Mouse (Mus musculus): ENCODE results near the gene Pmm1.
A peak's percentile ranks its signal among the peaks of the same experiment; 100 is the strongest.
"Not testable (repeated sequence)": the region's sequence is repeated elsewhere in the genome, so short reads cannot be mapped to it uniquely, and the experiment has no call there.

Pmm1 gene

DNA sequence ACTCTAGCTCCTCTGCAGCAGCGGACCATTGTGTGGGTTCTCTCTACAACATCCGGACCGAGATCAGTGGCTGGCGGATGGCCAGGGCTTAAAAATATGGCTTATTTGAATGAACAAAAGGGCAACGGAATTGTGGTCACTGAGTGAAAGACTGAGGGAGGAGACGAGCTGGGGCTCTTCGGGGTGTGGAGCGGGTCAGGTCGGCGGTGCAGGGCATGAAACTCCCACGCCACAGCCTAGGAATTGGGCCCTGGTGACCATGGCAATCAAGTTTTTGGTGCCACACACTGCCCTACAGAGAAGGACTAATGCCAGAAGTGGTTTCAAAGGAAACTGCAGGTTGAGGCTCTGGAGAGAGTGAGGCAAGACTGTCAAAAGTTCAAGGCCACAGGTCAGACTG, 32.5 kb downstream of the Pmm1 start:
- DNase-seq (ENCODE audit: low read depth, low spot score), result no peak

DNA sequence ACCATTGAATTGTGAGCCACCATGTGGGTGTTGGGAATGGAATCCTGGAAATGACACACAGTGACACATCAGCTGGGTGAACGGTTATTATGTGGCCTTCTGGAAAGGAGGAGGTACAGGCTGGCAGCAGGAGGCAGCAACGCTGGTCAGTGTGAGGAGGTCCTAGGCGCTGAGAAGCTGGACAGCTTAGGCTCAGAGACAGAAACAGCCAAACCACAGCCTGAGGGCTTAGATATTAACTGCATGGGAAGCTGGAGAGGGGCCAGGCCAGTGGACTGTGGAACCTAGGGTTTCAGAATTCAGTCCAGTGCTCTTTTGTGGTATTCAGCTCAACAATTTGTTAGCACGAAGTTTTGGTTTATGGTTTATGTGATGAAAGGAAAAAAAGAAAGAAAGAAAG, 33.0 kb downstream of the Pmm1 start:
- DNase-seq (ENCODE audit: low read depth, low spot score), result no peak

DNA sequence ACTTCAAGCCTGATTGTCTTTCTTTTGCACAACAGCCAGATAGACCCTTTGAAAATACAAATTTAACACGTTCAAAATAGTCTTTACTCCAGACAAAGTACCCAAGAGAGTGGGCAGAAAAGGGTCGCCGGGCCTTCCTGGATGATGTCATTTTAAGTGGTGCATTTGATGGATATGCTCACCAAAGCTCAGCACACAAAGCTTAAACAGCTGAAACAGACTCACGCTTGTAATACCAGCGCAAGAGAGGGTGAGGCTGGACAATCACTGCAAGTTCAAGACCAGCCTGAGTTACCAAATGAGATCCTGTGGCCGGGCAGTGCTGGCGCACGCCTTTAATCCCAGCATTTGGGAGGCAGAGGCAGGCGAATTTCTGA, 34.3 kb downstream of the Pmm1 start:
- no peak for DNase-seq (ENCODE audit: low read depth, low spot score)

DNA sequence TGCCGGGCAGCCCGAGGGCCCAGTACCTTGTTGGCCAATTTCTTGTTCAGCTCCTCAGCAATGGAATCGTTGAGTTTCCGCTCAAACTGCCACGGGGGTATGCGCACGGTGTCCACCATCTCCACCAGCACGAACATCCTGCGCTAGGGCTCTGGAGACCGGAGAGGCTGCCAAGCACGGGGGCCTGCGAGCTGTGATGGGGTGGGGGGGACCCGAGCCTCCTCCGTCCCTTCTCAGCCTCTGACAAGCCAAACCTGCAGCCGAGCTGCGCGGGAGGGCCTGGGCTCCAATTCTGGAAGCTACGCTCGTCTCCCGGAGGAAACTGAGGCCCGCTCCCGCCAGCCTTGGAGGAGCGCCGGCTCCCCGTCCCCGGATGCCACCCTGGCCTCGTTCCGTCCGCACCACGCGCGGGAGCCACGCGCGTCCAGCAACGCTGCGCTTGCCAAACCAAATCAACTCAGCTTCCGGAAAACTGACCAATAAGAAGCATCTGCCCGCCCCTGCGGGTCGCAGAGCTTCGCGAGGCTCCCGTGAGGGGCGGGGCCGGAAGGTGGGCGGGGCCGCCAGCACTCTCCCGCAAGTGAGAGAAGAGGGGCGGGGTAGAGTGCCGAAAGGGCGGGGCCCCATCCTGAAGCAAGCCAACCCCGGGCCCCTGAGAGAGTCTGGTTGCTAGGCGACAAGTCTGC, 34.8 kb downstream of the Pmm1 start, which contains the start of gene Polr3h:
TSS of gene Polr3h (minus strand) at position 481 of the 686 bp plus-strand sequence.
- peak; percentile 98 for DNase-seq (ENCODE audit: low read depth, low spot score)

DNA sequence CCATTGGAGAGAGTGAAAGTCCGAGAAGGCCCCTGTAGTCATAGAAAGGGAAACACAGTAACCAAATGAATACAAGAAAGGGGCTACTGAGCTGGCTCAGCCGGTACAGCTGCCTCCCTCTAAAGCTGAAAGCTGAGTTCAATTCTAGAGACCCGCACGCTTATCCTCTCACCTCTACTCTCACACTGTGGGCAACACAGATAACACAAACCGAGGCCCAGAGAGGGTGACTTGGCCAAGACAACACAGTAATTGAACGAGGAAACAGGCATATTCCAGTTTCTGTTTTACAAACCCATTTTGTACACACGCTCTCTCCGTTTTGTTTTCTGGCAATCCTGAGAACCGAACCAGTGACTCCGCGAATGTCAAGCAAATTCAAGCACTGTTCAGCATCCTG, 35.8 kb downstream of the Pmm1 start:
- DNase-seq (ENCODE audit: low read depth, low spot score), result no peak

DNA sequence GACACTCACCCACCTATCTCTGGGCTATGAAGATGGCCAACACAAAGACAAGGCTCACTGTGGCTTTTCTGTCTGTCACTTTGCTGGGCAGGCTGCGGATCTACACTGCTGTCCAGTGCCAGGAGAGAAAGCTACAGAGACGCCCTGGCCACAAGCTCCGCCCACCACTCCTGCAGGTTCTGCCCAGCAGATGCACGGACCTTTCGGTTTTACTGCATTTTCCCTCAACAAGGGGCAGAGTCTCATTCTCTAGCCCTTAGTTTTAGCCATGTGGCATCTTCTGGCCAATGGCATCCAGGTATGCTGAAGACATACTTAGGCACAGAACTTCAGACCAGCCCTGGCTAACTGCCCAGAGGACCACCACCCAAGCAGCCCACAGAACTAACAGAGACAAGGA, 39.5 kb downstream of the Pmm1 start:
- no peak for DNase-seq (ENCODE audit: low read depth, low spot score)

DNA sequence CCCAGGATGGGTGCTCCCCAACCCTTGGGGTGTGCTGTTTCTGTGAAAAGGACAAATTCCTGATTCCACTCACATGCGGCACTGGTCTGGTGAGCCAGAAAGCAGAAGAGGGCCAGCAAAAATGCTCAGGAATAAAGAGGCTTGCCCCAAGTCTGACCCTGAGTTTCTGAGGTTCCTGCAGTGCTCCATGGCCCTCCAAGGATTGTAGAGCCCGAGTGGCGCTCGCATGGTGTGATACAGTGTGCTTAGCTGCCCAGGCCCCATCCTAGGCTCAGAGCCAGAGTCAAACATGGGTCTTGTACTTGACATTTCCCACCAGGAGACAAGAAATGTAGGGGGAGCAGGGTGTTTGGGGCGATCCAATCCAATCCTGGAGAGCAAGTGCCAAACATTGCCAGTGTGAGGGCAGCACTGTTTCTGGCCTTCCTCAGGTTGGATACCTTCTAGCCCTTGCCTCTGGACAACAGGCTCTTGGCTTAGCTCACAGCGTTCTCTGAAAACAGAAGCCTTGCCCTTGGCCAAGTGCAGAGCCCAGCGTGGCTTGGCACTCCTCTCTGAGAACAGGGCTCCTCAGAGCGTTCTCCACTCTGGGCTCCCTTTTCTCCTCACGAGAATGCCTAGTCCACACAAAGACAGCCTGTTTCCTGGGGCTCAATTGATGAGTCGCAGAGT, 40.0 kb downstream of the Pmm1 start:
- DNase-seq (ENCODE audit: low read depth, low spot score), result no peak

DNA sequence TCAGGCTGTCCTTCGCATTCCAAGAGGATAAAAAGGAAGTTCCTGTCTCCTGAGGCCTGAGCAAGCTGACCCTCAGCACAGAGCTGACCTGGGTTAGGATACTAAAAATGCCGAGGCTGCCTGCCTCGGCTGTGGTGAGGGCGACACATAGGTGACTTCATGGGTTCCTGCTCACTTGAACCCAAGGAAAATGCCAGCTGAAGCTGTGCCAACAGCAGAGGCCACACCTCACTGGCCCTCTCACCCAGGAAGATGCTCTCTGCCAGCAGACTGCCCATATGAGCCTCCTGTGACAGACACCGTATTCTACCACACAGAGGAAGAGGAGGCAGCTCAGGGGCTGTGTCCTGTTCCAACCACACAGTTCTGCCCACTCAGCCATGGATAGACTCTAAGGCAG, 41.7 kb downstream of the Pmm1 start:
- no peak for DNase-seq (ENCODE audit: low read depth, low spot score)

DNA sequence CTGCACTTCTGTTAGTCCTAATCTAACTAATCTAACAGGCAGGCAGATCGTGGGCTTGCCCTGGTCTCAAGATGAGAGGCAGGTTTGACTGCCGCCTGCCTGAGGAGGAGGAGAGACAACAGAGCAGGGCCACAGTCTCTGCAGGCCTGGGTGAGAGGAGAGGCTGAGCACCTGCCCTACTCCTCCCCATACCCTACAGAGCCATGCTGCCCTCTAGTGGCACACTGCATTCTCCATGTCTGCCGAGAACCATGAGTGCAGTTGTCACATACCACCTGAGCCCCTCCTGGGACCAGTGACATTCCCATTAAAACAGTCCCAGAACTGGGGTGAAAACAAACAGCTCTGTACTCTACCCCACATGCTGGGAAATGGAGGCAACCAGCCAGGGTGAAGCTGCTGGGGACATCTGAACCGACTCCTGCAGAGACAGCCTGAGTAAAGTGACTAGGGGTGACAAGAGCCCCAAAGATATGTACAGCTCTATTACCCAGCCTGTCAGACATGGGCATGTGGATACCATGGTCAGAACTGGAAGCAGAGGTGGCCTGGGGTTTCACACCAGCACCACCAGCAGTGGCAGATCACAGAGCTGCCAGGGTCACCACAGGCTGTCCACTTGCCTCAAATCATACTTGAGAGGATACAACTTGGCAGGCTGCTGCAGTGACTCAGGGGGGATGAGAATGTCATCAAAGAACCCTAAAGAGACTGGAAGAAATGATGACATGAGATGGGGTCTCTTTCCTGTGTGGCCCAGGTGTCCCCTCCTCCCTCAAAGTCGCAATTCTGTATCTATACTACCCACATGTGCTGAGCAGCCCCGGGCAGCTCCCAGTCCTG, 42.9 kb downstream of the Pmm1 start:
- peak; percentile 79 for DNase-seq (ENCODE audit: low read depth, low spot score)

DNA sequence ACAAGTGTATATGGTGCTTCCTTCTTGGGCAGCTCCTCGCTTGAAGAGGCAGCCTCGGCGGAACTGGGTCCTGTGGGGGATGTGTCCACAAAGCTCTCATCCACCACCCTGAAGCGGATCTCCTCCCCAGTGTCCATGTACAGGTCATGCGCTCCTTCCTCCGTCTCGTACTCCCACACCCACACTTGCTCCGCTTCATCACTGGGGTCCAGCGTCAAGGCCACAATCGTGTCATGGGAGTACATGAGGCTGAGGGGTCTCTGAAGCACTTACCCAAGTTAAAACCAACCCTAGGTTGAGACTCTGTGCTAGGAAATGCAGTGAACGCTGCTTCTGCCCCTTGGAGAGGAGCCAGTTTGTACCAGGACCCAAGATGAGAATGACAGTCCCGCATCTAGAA, 43.5 kb downstream of the Pmm1 start:
- DNase-seq (ENCODE audit: low read depth, low spot score), result no peak

DNA sequence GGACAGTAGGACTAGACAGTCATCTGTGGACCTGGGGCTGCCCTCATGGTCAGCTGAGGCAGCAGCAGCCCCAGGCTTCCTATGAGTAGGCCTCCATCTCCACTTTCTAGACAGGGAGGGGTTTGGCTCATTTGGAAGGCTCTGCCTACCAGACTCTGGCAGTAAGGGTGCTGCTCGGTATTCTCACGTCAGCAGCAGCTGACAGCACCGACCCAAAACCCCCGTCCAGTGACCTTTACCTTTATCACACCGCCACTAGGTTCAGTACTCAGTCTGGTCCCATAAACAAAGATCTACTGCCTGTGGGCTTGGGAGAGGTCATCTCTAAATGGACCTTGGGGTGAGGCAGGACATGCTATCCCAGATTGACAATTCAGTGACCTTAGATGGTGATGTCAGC, 45.1 kb downstream of the Pmm1 start:
- no peak for DNase-seq (ENCODE audit: low read depth, low spot score)

DNA sequence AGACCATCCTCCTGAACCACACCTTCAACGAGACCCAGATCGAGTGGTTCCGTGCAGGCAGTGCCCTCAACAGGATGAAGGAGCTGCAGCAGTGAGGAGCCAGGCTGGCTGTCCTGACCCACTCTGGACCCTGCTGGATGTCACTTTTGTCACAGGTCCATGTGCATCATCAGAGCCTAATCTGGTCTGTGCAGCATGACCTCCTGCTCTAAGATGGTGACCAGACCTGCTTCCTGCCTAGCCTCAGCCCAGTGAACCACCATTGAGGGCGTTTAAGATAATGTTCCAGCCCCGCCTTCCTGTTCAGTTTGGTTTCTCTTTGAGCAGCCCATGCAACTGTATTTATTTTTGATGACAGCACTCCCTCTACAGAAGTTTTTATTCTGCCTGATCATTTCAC, 46.1 kb downstream of the Pmm1 start:
- DNase-seq (ENCODE audit: low read depth, low spot score), result no peak

DNA sequence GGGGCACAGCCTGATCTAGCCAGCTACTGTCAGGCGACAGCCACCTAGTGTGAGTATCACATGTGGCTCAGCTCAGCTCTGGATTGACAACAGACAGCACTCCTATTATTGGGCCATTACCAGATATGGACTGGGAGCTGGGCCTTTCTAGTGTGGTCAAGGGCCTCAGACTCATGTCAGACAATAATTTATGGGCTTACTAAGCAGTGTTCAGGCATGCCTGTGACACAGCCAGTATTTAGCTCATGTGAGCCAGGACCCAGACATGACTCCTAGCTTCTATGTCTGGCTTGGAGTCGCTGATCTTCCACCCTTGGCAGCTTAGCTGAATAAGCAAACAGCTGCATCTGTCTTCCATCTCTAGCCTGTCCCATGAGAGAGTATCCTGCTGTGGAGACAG, 48.2 kb downstream of the Pmm1 start:
- no peak for DNase-seq (ENCODE audit: low read depth, low spot score)

DNA sequence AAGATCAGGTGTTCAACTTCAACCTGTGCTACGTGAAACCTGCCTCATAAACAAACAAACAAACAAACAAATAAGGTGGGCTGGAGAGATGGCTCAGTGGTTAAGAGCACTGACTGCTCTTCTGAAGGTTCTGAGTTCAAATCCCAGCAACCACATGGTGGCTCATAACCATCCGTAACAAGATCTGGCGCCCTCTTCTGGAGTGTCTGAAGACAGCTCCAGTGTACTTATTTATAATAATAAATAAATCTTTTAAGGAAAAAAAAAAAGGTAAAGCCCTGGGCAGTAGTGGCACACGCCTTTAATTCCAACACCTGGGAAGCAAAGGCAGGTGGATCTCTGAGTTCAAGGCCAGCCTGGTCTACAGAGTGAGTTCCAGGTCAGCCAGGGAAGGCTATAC, 52.0 kb downstream of the Pmm1 start:
- not testable (repeated sequence) for DNase-seq (ENCODE audit: low read depth, low spot score)

DNA sequence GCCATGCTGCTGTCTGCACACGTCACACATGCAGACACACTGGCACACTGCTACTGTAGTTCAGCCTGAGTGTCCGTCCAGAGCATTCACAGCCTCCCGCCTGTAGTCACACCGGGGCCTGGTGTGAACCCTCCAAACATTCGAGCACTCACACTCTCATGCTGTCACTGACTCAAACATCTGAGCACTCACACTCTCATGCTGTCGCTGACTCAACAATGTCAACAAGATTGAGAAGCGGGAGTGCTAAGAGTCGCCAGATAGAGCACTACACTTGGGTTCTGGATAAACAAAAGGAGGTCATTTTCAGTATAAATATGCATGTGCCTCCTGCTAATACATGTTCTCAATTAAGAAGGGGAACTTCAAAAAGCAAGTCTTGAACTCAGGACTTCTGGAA, 52.8 kb downstream of the Pmm1 start:
- DNase-seq (ENCODE audit: low read depth, low spot score), result no peak

DNA sequence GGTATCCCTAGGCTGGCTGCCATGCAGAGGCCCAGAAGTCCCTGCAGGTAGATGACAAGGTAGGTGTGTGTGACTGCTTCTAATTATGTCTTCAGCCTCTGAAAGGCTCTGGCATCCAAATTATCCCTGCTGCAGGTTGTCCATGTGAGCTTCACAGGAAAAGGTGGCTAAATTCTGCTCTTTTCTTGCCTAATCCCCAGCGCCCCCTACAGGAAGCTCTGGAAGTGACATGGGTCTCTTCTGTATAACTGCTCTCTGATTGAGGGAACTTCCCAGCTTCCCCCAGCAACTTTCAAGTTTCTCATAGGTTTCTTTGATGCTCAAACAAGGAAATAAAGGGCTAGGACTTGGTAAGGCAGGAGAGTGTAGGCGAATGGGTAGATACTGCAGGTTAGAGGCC, 55.8 kb downstream of the Pmm1 start:
- DNase-seq (ENCODE audit: low read depth, low spot score), result peak; percentile 74
